Mouse (Mus musculus): ENCODE data around the gene Cox6b1. TPM values are rescaled to one million over a fixed set of nuclear protein-coding genes. Genes with fewer than 3 reads are reported as not detected.

Cox6b1 gene
- polyA plus RNA-seq, 1 experiment from 2014 or later: 1,141 TPM

- Histone ChIP-seq H3K36me3 (ENCODE audit: control insufficient read depth, insufficient read depth, low read length) (peaks cover 100% of the 10 kb centered on the region), H3K4me2 (ENCODE audit: low read length) (no peak overlapping the region), H3K4me3 (ENCODE audit: low read depth, low read length) (no peak overlapping the region), H3K9me3 (replicated peaks; ENCODE audit: control insufficient read depth, low read length) (no peaks in the 10 kb centered on the region), H3K27me3 (replicated peaks; ENCODE audit: control insufficient read depth, insufficient read depth, low read length) (no peaks in the 10 kb centered on the region), H3K9ac (ENCODE audit: low read length) (no peak overlapping the region), H3K27ac (ENCODE audit: low read depth, low read length) (no peak overlapping the region), H3K4me1 (ENCODE audit: control insufficient read depth, insufficient read depth, low read length) (no peaks in the 10 kb centered on the region)
- no peak for ATAC-seq
- no peak for DNase-seq (ENCODE audit: low spot score)
- 94% methylated on average over 8 of the region's 8 CpGs for WGBS
These were observed 46.0 kb downstream of the Cox6b1 start for GRCm38 (mm10) chr7:30579950-30580349.

- no peak for DNase-seq (ENCODE audit: low spot score)
- H3K4me3 ChIP-seq (ENCODE audit: low read depth, low read length): no peak overlapping the region
- no peak overlapping the region for H3K9ac ChIP-seq (ENCODE audit: low read length)
- no peaks in the 10 kb centered on the region for H3K27me3 ChIP-seq (replicated peaks; ENCODE audit: control insufficient read depth, insufficient read depth, low read length)
- H3K36me3 ChIP-seq (ENCODE audit: control insufficient read depth, insufficient read depth, low read length): peaks cover 98% of the 10 kb centered on the region
- no peaks in the 10 kb centered on the region for H3K4me1 ChIP-seq (ENCODE audit: control insufficient read depth, insufficient read depth, low read length)
- 89% methylated on average over 2 of the region's 2 CpGs for WGBS
- no peak overlapping the region for H3K27ac ChIP-seq (ENCODE audit: low read depth, low read length)
- no peak for ATAC-seq
- no peak overlapping the region for H3K4me2 ChIP-seq (ENCODE audit: low read length)
- no peaks in the 10 kb centered on the region for H3K9me3 ChIP-seq (replicated peaks; ENCODE audit: control insufficient read depth, low read length)
These were observed 53.0 kb downstream of the Cox6b1 start for GRCm38 (mm10) chr7:30572969-30573368.

DNA sequence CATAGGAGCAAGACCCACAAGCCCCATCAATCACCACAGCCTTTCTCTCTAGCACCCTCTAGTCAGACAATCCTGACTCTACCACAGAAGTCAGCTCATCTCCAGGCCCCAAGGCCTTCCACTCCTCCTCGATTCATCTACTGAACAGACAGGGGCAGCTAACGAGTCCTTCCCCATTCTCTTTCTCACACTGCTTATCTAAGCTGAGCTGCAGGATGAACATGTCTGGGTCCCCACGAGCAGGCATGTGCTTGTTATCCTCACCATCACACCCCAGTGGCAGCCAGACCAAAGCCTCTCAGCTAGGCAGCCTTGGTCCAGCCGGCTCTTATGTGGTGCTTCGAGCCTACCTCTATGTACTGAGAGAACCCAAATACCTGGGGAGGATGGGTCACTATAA is 53.6 kb downstream of the Cox6b1 start:
- no peaks in the 10 kb centered on the region for H3K27me3 ChIP-seq (replicated peaks; ENCODE audit: control insufficient read depth, insufficient read depth, low read length)
- no peak overlapping the region for H3K4me3 ChIP-seq (ENCODE audit: low read depth, low read length)
- H3K4me2 ChIP-seq (ENCODE audit: low read length): no peak overlapping the region
- 82% methylated on average over 5 of the region's 5 CpGs for WGBS
- H3K36me3 ChIP-seq (ENCODE audit: control insufficient read depth, insufficient read depth, low read length): peaks cover 96% of the 10 kb centered on the region
- no peak for DNase-seq (ENCODE audit: low spot score)
- ATAC-seq: no peak
- H3K9ac ChIP-seq (ENCODE audit: low read length): no peak overlapping the region
- no peaks in the 10 kb centered on the region for H3K4me1 ChIP-seq (ENCODE audit: control insufficient read depth, insufficient read depth, low read length)
- no peaks in the 10 kb centered on the region for H3K9me3 ChIP-seq (replicated peaks; ENCODE audit: control insufficient read depth, low read length)
- H3K27ac ChIP-seq (ENCODE audit: low read depth, low read length): no peak overlapping the region

DNA sequence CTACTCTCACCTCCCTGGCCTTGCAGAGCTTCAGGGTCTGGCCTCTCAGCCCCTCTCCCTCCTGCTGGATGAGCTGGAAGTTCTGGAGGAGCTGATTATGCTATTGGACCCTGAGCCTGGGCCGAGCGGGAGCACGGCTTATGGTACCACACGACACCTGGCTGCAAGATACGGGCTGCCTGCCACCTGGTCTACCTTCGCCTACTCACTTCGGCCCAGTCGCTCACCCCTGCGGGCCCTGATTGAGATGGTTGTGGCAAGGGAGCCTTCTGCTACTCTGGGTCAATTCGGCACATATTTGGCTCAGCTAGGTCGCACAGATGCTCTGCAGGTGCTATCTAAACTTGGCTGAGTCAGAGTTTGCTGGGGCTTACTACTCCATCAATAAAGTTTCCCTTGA is 58.4 kb downstream of the Cox6b1 start:
- 89% methylated on average over 11 of the region's 11 CpGs for WGBS
- peaks cover 76% of the 10 kb centered on the region for H3K36me3 ChIP-seq (ENCODE audit: control insufficient read depth, insufficient read depth, low read length)

More for the DNA sequence above, 58.4 kb downstream of the Cox6b1 start:
- H3K9ac ChIP-seq (ENCODE audit: low read length): no peak overlapping the region
- no peaks in the 10 kb centered on the region for H3K9me3 ChIP-seq (replicated peaks; ENCODE audit: control insufficient read depth, low read length)
- H3K4me3 ChIP-seq (ENCODE audit: low read depth, low read length): no peak overlapping the region
- H3K4me2 ChIP-seq (ENCODE audit: low read length): no peak overlapping the region
- H3K27me3 ChIP-seq (replicated peaks; ENCODE audit: control insufficient read depth, insufficient read depth, low read length): no peaks in the 10 kb centered on the region
- DNase-seq (ENCODE audit: low spot score) (no peak), ATAC-seq (no peak)
- H3K27ac ChIP-seq (ENCODE audit: low read depth, low read length): no peak overlapping the region
- peaks cover 4% of the 10 kb centered on the region; the same call in 1 of the 2 replicates for H3K4me1 ChIP-seq (ENCODE audit: control insufficient read depth, insufficient read depth, low read length)

Small RNA genes within 50 kb of the gene (microRNA-seq; reads per million reads assigned to microRNA genes)
- gene Mir3569: not detected

Other genes starting within 250 kb of the Cox6b1 start
- gene Tyrobp, start 212.4 kb downstream of the Cox6b1 start, polyA plus RNA-seq (2014; fragmentation: Nextera tagmentation; extraction: Ambion mirVana): 31.1 and 31.3 TPM in 2 replicates
- gene Hcst, start 206.3 kb downstream of the Cox6b1 start, polyA plus RNA-seq (2014; fragmentation: Nextera tagmentation; extraction: Ambion mirVana): 0.61 TPM in 1 of 2 replicates, not detected in the other
- 1.2 and 1.4 TPM in 2 replicates for gene Nfkbid, start 204.4 kb downstream of the Cox6b1 start, polyA plus RNA-seq (2014; fragmentation: Nextera tagmentation; extraction: Ambion mirVana)
- gene Aplp1, start 180.6 kb downstream of the Cox6b1 start, polyA plus RNA-seq (2014; fragmentation: Nextera tagmentation; extraction: Ambion mirVana): 467 and 579 TPM in 2 replicates
- 0.65 and 0.79 TPM in 2 replicates for gene Kirrel2, start 168.5 kb downstream of the Cox6b1 start, polyA plus RNA-seq (2014; fragmentation: Nextera tagmentation; extraction: Ambion mirVana)
- 0.10 TPM in 1 of 2 replicates, not detected in the other for gene Nphs1, start 167.8 kb downstream of the Cox6b1 start, polyA plus RNA-seq (2014; fragmentation: Nextera tagmentation; extraction: Ambion mirVana)
- gene Prodh2, start 132.5 kb downstream of the Cox6b1 start, polyA plus RNA-seq (2014; fragmentation: Nextera tagmentation; extraction: Ambion mirVana): not detected in 2 replicates
- 63.5 and 98.4 TPM in 2 replicates for gene Arhgap33, start 91.1 kb downstream of the Cox6b1 start, polyA plus RNA-seq (2014; fragmentation: Nextera tagmentation; extraction: Ambion mirVana)
- 8.6 and 10.1 TPM in 2 replicates for gene Hspb6, start 74.0 kb downstream of the Cox6b1 start, polyA plus RNA-seq (2014; fragmentation: Nextera tagmentation; extraction: Ambion mirVana)
- 6.2 and 7.1 TPM in 2 replicates for gene Proser3, start 73.9 kb downstream of the Cox6b1 start, polyA plus RNA-seq (2014; fragmentation: Nextera tagmentation; extraction: Ambion mirVana)
- gene Lin37, start 66.3 kb downstream of the Cox6b1 start, polyA plus RNA-seq (2014; fragmentation: Nextera tagmentation; extraction: Ambion mirVana): 47.6 and 59.0 TPM in 2 replicates
- 132 and 135 TPM in 2 replicates for gene U2af1l4, start 62.9 kb downstream of the Cox6b1 start, polyA plus RNA-seq (2014; fragmentation: Nextera tagmentation; extraction: Ambion mirVana)
- gene Gm49396, start 62.8 kb downstream of the Cox6b1 start, polyA plus RNA-seq (2014; fragmentation: Nextera tagmentation; extraction: Ambion mirVana): 7.0 and 10.7 TPM in 2 replicates
- 121 and 143 TPM in 2 replicates for gene Psenen, start 62.5 kb downstream of the Cox6b1 start, polyA plus RNA-seq (2014; fragmentation: Nextera tagmentation; extraction: Ambion mirVana)
- gene Igflr1, start 60.7 kb downstream of the Cox6b1 start, polyA plus RNA-seq (2014; fragmentation: Nextera tagmentation; extraction: Ambion mirVana): 1.7 and 6.4 TPM in 2 replicates
- 8.7 and 9.6 TPM in 2 replicates for gene Kmt2b, start 37.4 kb downstream of the Cox6b1 start, polyA plus RNA-seq (2014; fragmentation: Nextera tagmentation; extraction: Ambion mirVana)
- 0.12 and 0.34 TPM in 2 replicates for gene Zbtb32, start 27.2 kb downstream of the Cox6b1 start, polyA plus RNA-seq (2014; fragmentation: Nextera tagmentation; extraction: Ambion mirVana)
- 0.20 and 0.25 TPM in 2 replicates for gene Upk1a, start 13.3 kb downstream of the Cox6b1 start, polyA plus RNA-seq (2014; fragmentation: Nextera tagmentation; extraction: Ambion mirVana)
- not detected in 2 replicates for gene Etv2, start 9.7 kb upstream of the Cox6b1 start, polyA plus RNA-seq (2014; fragmentation: Nextera tagmentation; extraction: Ambion mirVana)
- gene Rbm42, start 24.2 kb upstream of the Cox6b1 start, polyA plus RNA-seq (2014; fragmentation: Nextera tagmentation; extraction: Ambion mirVana): 120 and 133 TPM in 2 replicates
- 32.9 and 35.8 TPM in 2 replicates for gene Haus5, start 38.8 kb upstream of the Cox6b1 start, polyA plus RNA-seq (2014; fragmentation: Nextera tagmentation; extraction: Ambion mirVana)
- not detected in 2 replicates for gene Pmis2, start 45.5 kb upstream of the Cox6b1 start, polyA plus RNA-seq (2014; fragmentation: Nextera tagmentation; extraction: Ambion mirVana)
- not detected in 2 replicates for gene 2200002J24Rik, start 72.8 kb upstream of the Cox6b1 start, polyA plus RNA-seq (2014; fragmentation: Nextera tagmentation; extraction: Ambion mirVana)
- gene Atp4a, start 86.1 kb upstream of the Cox6b1 start, polyA plus RNA-seq (2014; fragmentation: Nextera tagmentation; extraction: Ambion mirVana): 0.84 and 1.2 TPM in 2 replicates
- 228 and 286 TPM in 2 replicates for gene Tmem147, start 103.4 kb upstream of the Cox6b1 start, polyA plus RNA-seq (2014; fragmentation: Nextera tagmentation; extraction: Ambion mirVana)
- 0.57 and 0.59 TPM in 2 replicates for gene Gapdhs, start 117.5 kb upstream of the Cox6b1 start, polyA plus RNA-seq (2014; fragmentation: Nextera tagmentation; extraction: Ambion mirVana)
- gene Sbsn, start 125.3 kb upstream of the Cox6b1 start, polyA plus RNA-seq (2014; fragmentation: Nextera tagmentation; extraction: Ambion mirVana): 1.3 and 2.0 TPM in 2 replicates
- 0.74 and 0.88 TPM in 2 replicates for gene Dmkn, start 137.6 kb upstream of the Cox6b1 start, polyA plus RNA-seq (2014; fragmentation: Nextera tagmentation; extraction: Ambion mirVana)
- 1.1 TPM in 1 of 2 replicates, not detected in the other for gene Krtdap, start 161.7 kb upstream of the Cox6b1 start, polyA plus RNA-seq (2014; fragmentation: Nextera tagmentation; extraction: Ambion mirVana)
- 0.11 and 0.46 TPM in 2 replicates for gene Ffar2, start 197.6 kb upstream of the Cox6b1 start, polyA plus RNA-seq (2014; fragmentation: Nextera tagmentation; extraction: Ambion mirVana)
- gene Ffar3, start 230.0 kb upstream of the Cox6b1 start, polyA plus RNA-seq (2014; fragmentation: Nextera tagmentation; extraction: Ambion mirVana): not detected in 2 replicates
- gene Ffar1, start 235.4 kb upstream of the Cox6b1 start, polyA plus RNA-seq (2014; fragmentation: Nextera tagmentation; extraction: Ambion mirVana): not detected in 2 replicates

All from forebrain, embryonic 14.5 days (tissue).